Mouse (Mus musculus) intestine, postnatal 0 days (tissue): ENCODE measurements around the gene Zfp354b. TPM values are rescaled to one million over a fixed set of nuclear protein-coding genes. Genes with fewer than 3 reads are reported as not detected.

Experiments used
- ATAC-seq: fragments of 200-750 bp; cut with Nextera tagmentation; 2 replicates; pipeline ENCODE4 v1.8.0; 2017; ENCODE audit warnings: mild to moderate bottlenecking, moderate TSS enrichment, moderate library complexity
- H3K27ac ChIP-seq: fragments of 300-500 bp; sonication (generic); 2 replicates; pipeline ENCODE4 v1.5.1; 2014; ENCODE audit warnings: mild to moderate bottlenecking, low read depth, low read length, moderate library complexity
- H3K27me3 ChIP-seq: fragments of 300-500 bp; sonication (generic); replicated peaks from 2 replicates; pipeline ENCODE4 v1.6.1; 2014; ENCODE audit warnings: low read length, mixed read lengths; ENCODE audit not compliant: control insufficient read depth, insufficient read depth
- H3K36me3 ChIP-seq: fragments of 300-500 bp; sonication (generic); 2 replicates; pipeline ENCODE4 v1.6.1; 2014; ENCODE audit warnings: mild to moderate bottlenecking, moderate library complexity; ENCODE audit not compliant: control insufficient read depth, insufficient read depth
- H3K4me1 ChIP-seq: fragments of 300-500 bp; sonication (generic); replicated peaks from 2 replicates; pipeline ENCODE4 v1.6.1; 2014; ENCODE audit warnings: antibody characterized with exemption, low read length, mixed read lengths; ENCODE audit not compliant: control insufficient read depth, insufficient read depth
- H3K4me2 ChIP-seq: fragments of 300-500 bp; sonication (generic); replicated peaks from 2 replicates; pipeline ENCODE4 v1.6.1; 2014; ENCODE audit warnings: low read depth, mild to moderate bottlenecking, moderate library complexity
- H3K4me3 ChIP-seq: fragments of 300-500 bp; sonication (generic); 2 replicates; pipeline ENCODE4 v1.5.1; 2014; ENCODE audit warnings: low read depth, low read length
- H3K9ac ChIP-seq: fragments of 300-500 bp; sonication (generic); 2 replicates; pipeline ENCODE4 v1.6.1; 2014; ENCODE audit warnings: mild to moderate bottlenecking, low read depth, low read length
- H3K9me3 ChIP-seq: fragments of 300-500 bp; sonication (generic); 2 replicates; pipeline ENCODE4 v1.6.1; 2016; ENCODE audit warnings: mixed run types; ENCODE audit not compliant: control insufficient read depth
- CTCF ChIP-seq: sonication (generic); IDR thresholded peaks from 2 replicates; pipeline ENCODE4 v1.5.1; 2016; ENCODE audit warnings: low read depth, mild to moderate bottlenecking, control low read depth, antibody characterized with exemption, moderate library complexity
- WGBS: fragments of 180-500 bp; shearing (Covaris S2); extraction: QIAGEN DNeasy Blood & Tissue Kit; methylation state at CpG from one replicate; pipeline ENCODE4 v1.1.7; 2014; 5-methylcytosine and 5-hydroxymethylcytosine counted together
- polyA plus RNA-seq: library from polyadenylated mRNA; unstranded; fragments of >200 nt; fragmentation: Nextera tagmentation; extraction: Ambion mirVana; gene quantifications from 2 replicates; pipeline ENCODE4 v1.2.1, GENCODE M21; 2015

Gene Zfp354b
- polyA plus RNA-seq, 1 experiment from 2014 or later: 0.63 TPM

DNA sequence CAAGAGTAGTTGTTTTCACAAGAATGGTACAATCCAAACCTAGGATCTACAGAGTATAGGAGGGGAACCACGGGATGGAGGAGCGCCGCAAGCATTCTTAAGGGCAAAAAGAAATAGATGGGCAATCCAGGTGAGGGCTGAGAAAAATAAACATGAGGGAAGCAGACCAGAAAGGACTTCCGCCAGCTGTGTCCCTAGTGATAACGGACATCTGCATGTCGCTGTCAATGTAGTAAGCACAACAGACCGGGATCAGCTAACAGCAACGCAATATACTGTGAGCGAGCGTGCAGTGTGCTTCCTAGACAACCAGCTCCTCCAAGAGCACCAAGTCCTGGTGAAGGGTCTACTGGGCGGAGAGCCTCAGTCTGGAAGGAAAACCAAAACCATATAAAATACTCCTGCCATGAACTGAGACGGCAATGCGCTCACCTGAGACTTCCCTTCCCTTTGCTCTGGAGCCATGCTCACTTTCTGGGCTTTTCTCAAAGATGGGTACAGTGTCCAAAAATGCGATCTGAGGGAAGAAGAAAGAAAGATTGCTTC lies 891 bp downstream of the Zfp354b start:
- H3K9ac ChIP-seq: peak overlapping the region; percentile 41; the same call in 1 of the 2 replicates
- no peak overlapping the region for H3K27ac ChIP-seq
- H3K36me3 ChIP-seq: no peaks in the 10 kb centered on the region
- H3K9me3 ChIP-seq: no peaks in the 10 kb centered on the region
- no peak for ATAC-seq
- H3K4me1 ChIP-seq: no peaks in the 10 kb centered on the region
- H3K27me3 ChIP-seq: 0 out of 2 replicates have a peak, but pooled peaks cover 4% of the 10 kb centered on the region
- WGBS: 12% methylated on average over 14 of the region's 14 CpGs
- peak overlapping the region; percentile 85 for H3K4me2 ChIP-seq
- no peak for TF ChIP-seq CTCF
- peak overlapping the region; percentile 73 for H3K4me3 ChIP-seq

DNA sequence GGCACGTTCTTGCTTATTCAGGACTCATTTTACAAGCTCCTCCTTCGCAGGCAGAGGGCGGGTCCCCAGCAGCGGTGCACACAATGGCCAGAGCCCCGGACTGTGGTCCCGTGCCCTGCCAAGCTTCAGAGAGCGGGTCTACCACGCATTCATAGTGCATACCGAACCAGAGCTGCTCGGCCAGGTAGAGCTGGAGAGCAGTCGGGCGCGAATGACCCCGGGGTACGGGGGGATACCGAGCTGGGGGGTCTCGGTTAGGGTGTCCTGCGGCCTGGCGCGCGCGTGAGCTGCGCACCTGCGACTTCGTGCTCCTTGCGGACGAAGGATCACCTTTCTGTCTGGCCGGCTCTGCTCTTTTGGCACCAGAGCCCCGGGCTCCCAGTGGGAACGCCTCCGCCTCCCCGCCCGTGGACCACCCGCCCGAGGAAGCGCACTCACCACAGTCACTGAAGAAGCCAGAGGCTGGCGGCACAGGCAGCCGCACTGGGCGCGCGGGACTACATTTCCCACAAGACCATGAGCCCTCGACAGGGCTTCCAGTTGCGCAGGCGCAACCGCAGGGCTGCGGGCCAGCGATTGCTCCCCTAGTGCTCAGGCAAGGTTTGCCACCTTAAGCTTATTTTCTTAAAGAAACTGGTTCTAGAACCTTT lies 15.6 kb downstream of the Zfp354b start, which contains the start of gene Zfp2:
Zfp2 (minus strand) TSS at position 495 of the 650 bp plus-strand sequence.
- no peak within 1 kb of the TSS for H3K27ac ChIP-seq
- TF ChIP-seq CTCF: peak; percentile 82
- under 1% methylated on average over 47 of the region's 47 CpGs for WGBS
- 0 out of 2 replicates have a peak, but pooled peaks cover under 1% of the 10 kb centered on the region for H3K36me3 ChIP-seq
- peak; percentile 97 for ATAC-seq
- H3K9me3 ChIP-seq: no peaks in the 10 kb centered on the region
- H3K4me3 ChIP-seq: peak within 1 kb of the TSS; percentile 87
- peak within 1 kb of the TSS; percentile 90 for H3K4me2 ChIP-seq
- H3K9ac ChIP-seq: peak within 1 kb of the TSS; percentile 60
- H3K27me3 ChIP-seq: no peaks in the 10 kb centered on the region
- no peaks in the 10 kb centered on the region for H3K4me1 ChIP-seq

DNA sequence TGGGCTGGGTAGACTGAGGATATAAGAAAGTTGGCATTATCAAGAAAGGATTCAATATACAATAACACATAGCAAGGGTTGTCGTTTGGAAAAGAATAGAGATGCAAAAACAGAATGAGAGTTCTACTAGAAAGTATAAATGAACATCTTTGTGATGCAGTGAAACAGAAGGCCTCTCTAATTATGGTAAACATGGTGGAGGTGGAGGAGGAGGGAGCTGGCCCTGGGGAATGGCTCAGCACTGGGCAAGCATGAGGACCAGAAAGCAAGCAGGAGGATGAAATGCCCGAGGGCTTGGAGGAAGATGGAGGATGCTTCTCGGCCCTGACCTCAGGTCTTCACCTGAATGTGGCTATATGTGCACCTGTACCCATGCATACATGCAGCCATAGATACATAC lies 17.0 kb downstream of the Zfp354b start:
- WGBS: 96% methylated on average over 3 of the region's 3 CpGs
- H3K4me3 ChIP-seq: no peak overlapping the region
- H3K27ac ChIP-seq: no peak overlapping the region
- no peaks in the 10 kb centered on the region for H3K4me1 ChIP-seq
- H3K27me3 ChIP-seq: no peaks in the 10 kb centered on the region
- no peak overlapping the region for H3K4me2 ChIP-seq
- TF ChIP-seq CTCF: no peak
- no peak overlapping the region for H3K9ac ChIP-seq
- ATAC-seq: no peak
- no peaks in the 10 kb centered on the region for H3K9me3 ChIP-seq
- H3K36me3 ChIP-seq: 0 out of 2 replicates have a peak, but pooled peaks cover 11% of the 10 kb centered on the region

DNA sequence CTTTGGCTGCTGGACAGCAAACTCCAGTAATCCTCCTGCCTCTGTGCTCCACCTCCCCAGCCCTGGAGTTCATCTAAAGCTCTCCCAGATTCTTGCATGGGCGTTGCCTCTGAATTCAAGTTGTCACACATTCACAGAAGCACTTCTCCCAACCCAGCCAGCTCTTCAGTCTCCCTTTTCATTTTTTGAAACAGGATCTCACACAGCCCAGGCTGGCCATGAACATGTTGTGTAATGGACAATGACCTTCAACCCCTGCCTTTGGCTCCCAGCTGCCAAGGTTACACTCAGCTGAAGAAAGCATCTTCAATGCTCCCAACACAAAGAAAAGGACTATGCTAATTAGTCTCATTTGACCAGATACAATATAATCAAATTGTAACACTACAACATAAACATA lies 18.1 kb downstream of the Zfp354b start:
- H3K4me3 ChIP-seq: no peak overlapping the region
- ATAC-seq: no peak
- no peaks in the 10 kb centered on the region for H3K27me3 ChIP-seq
- no peaks in the 10 kb centered on the region for H3K4me1 ChIP-seq
- H3K4me2 ChIP-seq: no peak overlapping the region
- no peaks in the 10 kb centered on the region for H3K9me3 ChIP-seq
- peaks cover 19% of the 10 kb centered on the region for H3K36me3 ChIP-seq
- TF ChIP-seq CTCF: no peak
- no peak overlapping the region for H3K27ac ChIP-seq
- no peak overlapping the region for H3K9ac ChIP-seq
- 81% methylated on average over 1 of the region's 1 CpGs for WGBS

DNA sequence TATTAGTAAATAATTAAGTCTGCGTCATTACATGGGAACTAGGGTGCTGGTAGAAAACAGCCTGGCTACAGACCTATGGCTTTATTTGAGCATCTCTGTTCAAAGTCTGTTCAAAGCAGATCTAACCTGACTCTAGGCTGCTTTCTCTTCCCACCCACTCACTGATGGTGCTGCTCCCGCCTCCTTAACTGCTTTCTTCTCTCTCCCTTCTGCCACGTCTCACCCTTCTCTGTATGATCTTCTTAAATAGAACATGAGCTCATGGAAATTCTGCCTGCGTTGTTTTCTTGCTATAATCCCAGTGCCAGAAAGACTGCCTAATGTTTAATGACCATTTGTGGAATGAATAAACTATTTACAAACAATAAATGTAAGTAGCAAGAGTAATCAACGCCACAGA lies 23.3 kb downstream of the Zfp354b start:
- Histone ChIP-seq H3K27ac (no peak overlapping the region; the same call in 1 of the 2 replicates), H3K9ac (no peak overlapping the region), H3K27me3 (no peaks in the 10 kb centered on the region), H3K36me3 (peaks cover 62% of the 10 kb centered on the region), H3K4me3 (no peak overlapping the region), H3K9me3 (no peaks in the 10 kb centered on the region), H3K4me1 (no peaks in the 10 kb centered on the region), H3K4me2 (no peak overlapping the region)
- ATAC-seq: no peak
- 91% methylated on average over 5 of the region's 5 CpGs for WGBS
- no peak for TF ChIP-seq CTCF

DNA sequence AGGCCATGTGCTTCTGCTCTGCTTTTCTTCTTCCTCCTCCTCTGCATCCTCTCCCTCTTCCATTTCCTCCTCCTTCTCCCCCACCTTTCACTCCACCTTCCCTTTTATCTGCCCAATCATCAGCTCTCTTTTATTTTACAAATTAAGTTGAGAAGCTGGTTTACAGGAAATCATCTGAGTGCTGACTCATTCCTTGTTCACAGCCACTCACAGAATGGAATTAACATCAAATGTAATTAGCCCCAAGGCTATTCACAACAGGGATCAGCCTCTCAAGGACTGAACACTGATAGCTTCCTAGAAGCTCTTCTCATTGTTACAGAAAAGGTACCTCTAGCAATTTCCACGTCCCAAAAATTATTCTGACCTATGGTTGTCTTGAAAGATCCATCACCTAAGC lies 34.1 kb downstream of the Zfp354b start:
- no peak for ATAC-seq
- H3K9me3 ChIP-seq: peaks cover 42% of the 10 kb centered on the region
- no peak overlapping the region for H3K9ac ChIP-seq
- H3K36me3 ChIP-seq: peaks cover 25% of the 10 kb centered on the region
- no peak overlapping the region for H3K4me2 ChIP-seq
- no peak overlapping the region for H3K27ac ChIP-seq
- H3K4me3 ChIP-seq: no peak overlapping the region
- no peaks in the 10 kb centered on the region for H3K27me3 ChIP-seq
- H3K4me1 ChIP-seq: no peaks in the 10 kb centered on the region
- WGBS: 75% methylated on average over 1 of the region's 1 CpGs
- TF ChIP-seq CTCF: no peak
